Comparison of ENCODE assay signal across 9 mouse cellular contexts in genomic region chr10:69005199-69005872, GRCm38 (mm10).
DNase-seq lines count a peak whose midpoint lies in the region; ATAC-seq and TF ChIP-seq lines count a peak whose summit lies in the region.
"Had no signal": no experiment of that assay in that cellular context is flagged by ENCODE, and none has a peak within 500 bp of the region (broad histone marks: within the 10 kb centered on the region; RNA-seq: fewer than 3 reads in every experiment).

No protein-coding gene starts in this region.

- DNase-seq in CH12.LX (ENCODE audit: extremely low read depth) (peak; percentile 66), R1 (ENCODE audit: low read depth, low spot score) (peak; percentile 79)
- peak; percentile 89 to 92 for DNase-seq in cerebellum, postnatal 4 days (ENCODE audit: low spot score in 2 of 2)
- peak; percentile 70 to 73 for DNase-seq in gastrocnemius, postnatal 36 days
- peak; percentile 93 to 100 for DNase-seq in layer of hippocampus, postnatal 25 days (ENCODE audit: extremely low spot score in 1 of 2, low spot score in 1 of 2)
- DNase-seq in spleen, postnatal 14 days (ENCODE audit: low spot score in 2 of 2) = peak; percentile 30 to 65

- peaks cover 8% of the 10 kb centered on the region for H3K9me3 ChIP-seq in CH12.LX (replicated peaks; ENCODE audit: low read length)
- H3K9me3 ChIP-seq: limb, embryonic 15.5 days had no signal

- peak; percentile 76 to 84 for TF ChIP-seq CTCF in CH12.LX (conservative IDR thresholded peaks at IDR 0.05 in 1 of 2, IDR thresholded peaks at IDR 0.05 in 1 of 2; ENCODE audit: low read depth in 2 of 2, low read length in 2 of 2)

- no peak overlapping the region for H3K27ac ChIP-seq in CH12.LX (ENCODE audit: insufficient read depth, low read depth)
- H3K27ac ChIP-seq: limb, embryonic 15.5 days had no signal

- H3K4me1 ChIP-seq in CH12.LX (ENCODE audit: control insufficient read depth in 1 of 2, insufficient read depth in 2 of 2) = no peaks in the 10 kb centered on the region

- 0 out of 2 replicates have a peak overlapping the region, but pooled peaks have one; percentile 19 for H3K4me2 ChIP-seq in CH12.LX (ENCODE audit: insufficient read depth, low read depth, poor library complexity, severe bottlenecking)
- H3K4me2 ChIP-seq: limb, embryonic 15.5 days had no signal

- no peaks in the 10 kb centered on the region for H3K27me3 ChIP-seq in CH12.LX (replicated peaks)
- H3K27me3 ChIP-seq: limb, embryonic 15.5 days had no signal

- in situ Hi-C loops in CH12.LX (cut with MboI; ENCODE audit: low pct_ligation_motif_present, low pct_unique_long_range_greater_than_20kb, low sequenced_read_pairs) = loop anchor here (25.0 kb wide), 1 partner anchor 307 kb away; no protein-coding TSS in a partner anchor

- TF ChIP-seq EP300 in CH12.LX (IDR thresholded peaks at IDR 0.05; ENCODE audit: low read length) = no peak

- no peaks in the 10 kb centered on the region for H3K36me3 ChIP-seq in CH12.LX (replicated peaks in 1 of 2; ENCODE audit: control insufficient read depth in 1 of 2, insufficient read depth in 1 of 2, low read length in 1 of 2)
- H3K36me3 ChIP-seq: limb, embryonic 15.5 days had no signal

- peak; percentile 49 for TF ChIP-seq RAD21 in CH12.LX (IDR thresholded peaks at IDR 0.05; ENCODE audit: low read depth, low read length)

- H3K79me2 ChIP-seq in CH12.LX (replicated peaks; ENCODE audit: control insufficient read depth, extremely low read depth, insufficient read depth, poor library complexity, severe bottlenecking) = no peaks in the 10 kb centered on the region

- no peak overlapping the region for H3K4me3 ChIP-seq in CH12.LX (replicated peaks in 1 of 3; ENCODE audit: low read depth in 2 of 3, low read length in 2 of 3, poor library complexity in 1 of 3)
- H3K4me3 ChIP-seq: limb, embryonic 15.5 days had no signal

- intact Hi-C loops in gastrocnemius, postnatal 36 days (cut with DNase I) = loop anchor here (2.0 kb wide), 1 partner anchor 103 kb away; no protein-coding TSS in a partner anchor

- no peak overlapping the region for H3K9ac ChIP-seq in CH12.LX (ENCODE audit: insufficient read depth, low read depth)
- H3K9ac ChIP-seq: limb, embryonic 15.5 days had no signal

- TF ChIP-seq POLR2A in CH12.LX (IDR thresholded peaks at IDR 0.05; ENCODE audit: low read depth, low read length) = no peak

- dilution Hi-C loops in CH12.LX (cut with MboI; ENCODE audit: extremely low pct_ligation_motif_present, extremely low pct_unique_long_range_greater_than_20kb, low sequenced_read_pairs) = no loop called here

- peak; percentile 41; the same call in 1 of the 2 replicates for ATAC-seq in megakaryocyte-erythroid progenitor cell, adult 5-6 weeks (replicated peaks; ENCODE audit: low FRiP score, low TSS enrichment, poor library complexity, severe bottlenecking)
- ATAC-seq in monocyte, adult 5-6 weeks (replicated peaks; ENCODE audit: insufficient number of reproducible peaks, low FRiP score, low TSS enrichment, poor library complexity, severe bottlenecking) = no peak

TF ChIP-seq in CH12.LX, 34 proteins besides CTCF, POLR2A, EP300 and RAD21:
- TF ChIP-seq CHD2 (IDR thresholded peaks at IDR 0.05; ENCODE audit: low read length) (no peak), USF1 (IDR thresholded peaks at IDR 0.05; ENCODE audit: low read depth, low read length) (no peak), SMC3 (IDR thresholded peaks at IDR 0.05; ENCODE audit: low read depth, low read length) (peak; percentile 26; the same call in 1 of the 2 replicates)
